Comparison of ENCODE assay signal across 25 mouse cellular contexts in genomic region chr3:86887512-86887911, GRCm38 (mm10).
"Had no signal": no experiment of that assay in that cellular context is flagged by ENCODE, and none has a peak within 500 bp of the region (broad histone marks: within the 10 kb centered on the region; RNA-seq: fewer than 3 reads in every experiment).

No protein-coding gene starts in this region.

- ATAC-seq: inflammation-experienced regulatory T-cells, adult 6 months; intestine, embryonic 15.5 days; intestine, postnatal 0 days had no signal

- H3K9me3 ChIP-seq: heart, embryonic 15.5 days; hindbrain, embryonic 13.5 days; hindbrain, embryonic 15.5 days; intestine, embryonic 15.5 days; limb, embryonic 10.5 days; liver, embryonic 13.5 days had no signal

- H3K9ac ChIP-seq: heart, embryonic 13.5 days; heart, embryonic 15.5 days; hindbrain, embryonic 13.5 days; hindbrain, embryonic 15.5 days; intestine, embryonic 15.5 days; limb, embryonic 12.5 days; liver, embryonic 13.5 days had no signal

- H3K4me2 ChIP-seq: heart, embryonic 11.5 days; heart, embryonic 13.5 days; heart, embryonic 15.5 days; hindbrain, embryonic 13.5 days; hindbrain, embryonic 15.5 days; intestine, embryonic 15.5 days; limb, embryonic 12.5 days; liver, embryonic 11.5 days; liver, embryonic 13.5 days had no signal

- H3K27me3 ChIP-seq: heart, embryonic 13.5 days; heart, embryonic 15.5 days; hindbrain, embryonic 13.5 days; hindbrain, embryonic 15.5 days; intestine, embryonic 15.5 days; limb, embryonic 12.5 days; liver, embryonic 13.5 days had no signal

- H3K36me3 ChIP-seq: heart, embryonic 13.5 days; heart, embryonic 15.5 days; hindbrain, embryonic 15.5 days; intestine, embryonic 15.5 days; limb, embryonic 10.5 days; limb, embryonic 12.5 days; liver, embryonic 13.5 days had no signal

- H3K4me1 ChIP-seq: heart, embryonic 15.5 days; limb, embryonic 10.5 days; limb, embryonic 12.5 days; liver, embryonic 13.5 days had no signal

- H3K27ac ChIP-seq: heart, adult 2 months; heart, embryonic 13.5 days; heart, embryonic 15.5 days; hindbrain, embryonic 13.5 days; hindbrain, embryonic 15.5 days; intestine, embryonic 15.5 days; left cerebral cortex, adult 2 months; limb, embryonic 10.5 days; limb, embryonic 12.5 days; liver, embryonic 13.5 days had no signal

- H3K4me3 ChIP-seq: heart, adult 2 months; heart, embryonic 13.5 days; heart, embryonic 15.5 days; hindbrain, embryonic 13.5 days; hindbrain, embryonic 15.5 days; intestine, embryonic 15.5 days; layer of hippocampus, adult 2 months; left cerebral cortex, adult 2 months; limb, embryonic 10.5 days; limb, embryonic 12.5 days; liver, embryonic 13.5 days had no signal

- DNase-seq: gastrocnemius, postnatal 14 days; gastrocnemius, postnatal 36 days; heart, adult 2 months; heart, postnatal 14 days; heart, postnatal 36 days; kidney, adult 18-20 months; kidney, adult 8-10 months; kidney, postnatal 10 days; kidney, postnatal 25 days; kidney, postnatal 4 days; liver; liver, embryonic 13.5 days had no signal
